Mouse (Mus musculus) stomach, embryonic 14.5 days (tissue): ENCODE data around the gene Foxp4. TPM values are rescaled to one million over a fixed set of nuclear protein-coding genes. Genes with fewer than 3 reads are reported as not detected.
A peak's percentile ranks its signal among the peaks of the same experiment; 100 is the strongest.

ENCODE experiments used
- ATAC-seq: fragments of 200-750 bp; cut with Nextera tagmentation; 2 replicates; pipeline ENCODE4 v1.8.0; 2017; ENCODE audit warnings: low read depth, moderate TSS enrichment; ENCODE audit not compliant: insufficient number of reproducible peaks, insufficient read depth, low FRiP score
- H3K27ac ChIP-seq: fragments of 300-500 bp; sonication (generic); 2 replicates; pipeline ENCODE4 v1.5.1; 2014; ENCODE audit warnings: mild to moderate bottlenecking, low read length, moderate library complexity, mixed read lengths
- H3K27me3 ChIP-seq: fragments of 300-500 bp; sonication (generic); 2 replicates; pipeline ENCODE4 v1.6.1; 2014; ENCODE audit warnings: low read length, control low read depth, mixed read lengths; ENCODE audit not compliant: control insufficient read depth, insufficient read depth
- H3K36me3 ChIP-seq: fragments of 300-500 bp; sonication (generic); 2 replicates; pipeline ENCODE4 v1.6.1; 2014; ENCODE audit warnings: mild to moderate bottlenecking, control low read depth, low read length, moderate library complexity, mixed read lengths; ENCODE audit not compliant: control insufficient read depth, insufficient read depth
- H3K4me1 ChIP-seq: fragments of 300-500 bp; sonication (generic); 2 replicates; pipeline ENCODE4 v1.6.1; 2014; ENCODE audit warnings: low read length, control low read depth, mixed read lengths; ENCODE audit not compliant: control insufficient read depth, insufficient read depth
- H3K4me2 ChIP-seq: fragments of 300-500 bp; sonication (generic); replicated peaks from 2 replicates; pipeline ENCODE4 v1.6.1; 2014; ENCODE audit warnings: low read depth, low read length, control low read depth
- H3K4me3 ChIP-seq: fragments of 300-500 bp; sonication (generic); 2 replicates; pipeline ENCODE4 v1.5.1; 2014; ENCODE audit warnings: low read depth, low read length, control low read depth
- H3K9ac ChIP-seq: fragments of 300-500 bp; sonication (generic); replicated peaks from 2 replicates; pipeline ENCODE4 v1.6.1; 2014; ENCODE audit warnings: low read depth, mild to moderate bottlenecking, control low read depth, low read length, moderate library complexity, mixed read lengths
- H3K9me3 ChIP-seq: fragments of 300-500 bp; sonication (generic); 2 replicates; pipeline ENCODE4 v1.6.1; 2016; ENCODE audit warnings: low read depth, low read length, control low read depth; ENCODE audit not compliant: control insufficient read depth
- WGBS: fragments of 180-500 bp; shearing (Covaris S2); extraction: QIAGEN DNeasy Blood & Tissue Kit; methylation state at CpG from one replicate; pipeline ENCODE4 v1.1.7; 2014; 5-methylcytosine and 5-hydroxymethylcytosine counted together
- polyA plus RNA-seq: library from polyadenylated mRNA; unstranded; fragments of >200 nt; fragmentation: Nextera tagmentation; extraction: Ambion mirVana; gene quantifications from 2 replicates; pipeline ENCODE4 v1.2.1, GENCODE M21; 2014

Gene Foxp4
- polyA plus RNA-seq, 1 experiment from 2014 or later, result 43.3 TPM

GRCm38 (mm10) chr17:47834482-47834767, 90.0 kb downstream of the Foxp4 start, which contains the start of gene Mdfi:
Gene Mdfi, minus strand, starts transcription at chr17:47834691.
- H3K4me3 ChIP-seq, result peak within 1 kb of the TSS; percentile 85
- peak within 1 kb of the TSS; percentile 71 for H3K4me2 ChIP-seq
- peak within 1 kb of the TSS; percentile 85 for H3K27ac ChIP-seq
- ATAC-seq, result no peak
- peaks cover 25% of the 10 kb centered on the region; the same call in 1 of the 2 replicates for H3K4me1 ChIP-seq
- no peaks in the 10 kb centered on the region for H3K27me3 ChIP-seq
- 6% methylated on average over 18 of the region's 18 CpGs for WGBS
- H3K36me3 ChIP-seq, result no peaks in the 10 kb centered on the region
- no peaks in the 10 kb centered on the region for H3K9me3 ChIP-seq
- H3K9ac ChIP-seq, result peak within 1 kb of the TSS; percentile 73

- no peaks in the 10 kb centered on the region for H3K36me3 ChIP-seq
- H3K27ac ChIP-seq, result peak overlapping the region; percentile 85
- no peak for ATAC-seq
- 2% methylated on average over 45 of the region's 45 CpGs for WGBS
- peak overlapping the region; percentile 85 for H3K4me3 ChIP-seq
- no peaks in the 10 kb centered on the region for H3K27me3 ChIP-seq
- H3K9ac ChIP-seq, result peak overlapping the region; percentile 73
- no peaks in the 10 kb centered on the region for H3K9me3 ChIP-seq
- peak overlapping the region; percentile 71 for H3K4me2 ChIP-seq
- H3K4me1 ChIP-seq, result peaks cover 27% of the 10 kb centered on the region; the same call in 1 of the 2 replicates
These were observed 90.6 kb downstream of the Foxp4 start for GRCm38 (mm10) chr17:47833628-47834481.

- peak overlapping the region; percentile 85 for H3K27ac ChIP-seq
- H3K4me3 ChIP-seq, result peak overlapping the region; percentile 85
- ATAC-seq, result peak; percentile 57
- WGBS, result under 1% methylated on average over 33 of the region's 45 CpGs
- no peaks in the 10 kb centered on the region for H3K36me3 ChIP-seq
- H3K4me1 ChIP-seq, result peaks cover 27% of the 10 kb centered on the region; the same call in 1 of the 2 replicates
- H3K4me2 ChIP-seq, result peak overlapping the region; percentile 71
- no peaks in the 10 kb centered on the region for H3K27me3 ChIP-seq
- H3K9ac ChIP-seq, result peak overlapping the region; percentile 73
- no peaks in the 10 kb centered on the region for H3K9me3 ChIP-seq
These were observed 91.3 kb downstream of the Foxp4 start for GRCm38 (mm10) chr17:47833029-47833627.

GRCm38 (mm10) chr17:47832501-47833028, 91.9 kb downstream of the Foxp4 start:
- H3K4me1 ChIP-seq, result peaks cover 26% of the 10 kb centered on the region; the same call in 1 of the 2 replicates
- peak; percentile 58 for ATAC-seq
- H3K9ac ChIP-seq, result peak overlapping the region; percentile 73
- H3K36me3 ChIP-seq, result no peaks in the 10 kb centered on the region
- WGBS, result 0% methylated on average over 16 of the region's 17 CpGs
- no peaks in the 10 kb centered on the region for H3K9me3 ChIP-seq
- no peaks in the 10 kb centered on the region for H3K27me3 ChIP-seq
- H3K4me2 ChIP-seq, result peak overlapping the region; percentile 71
- H3K4me3 ChIP-seq, result peak overlapping the region; percentile 85
- peak overlapping the region; percentile 85 for H3K27ac ChIP-seq

GRCm38 (mm10) chr17:47831772-47832171, 92.7 kb downstream of the Foxp4 start:
- peaks cover 25% of the 10 kb centered on the region; the same call in 1 of the 2 replicates for H3K4me1 ChIP-seq
- 40% methylated on average over 5 of the region's 5 CpGs for WGBS
- peak overlapping the region; percentile 85 for H3K4me3 ChIP-seq
- peak overlapping the region; percentile 85 for H3K27ac ChIP-seq
- H3K9ac ChIP-seq, result peak overlapping the region; percentile 73; the same call in 1 of the 2 replicates
- H3K27me3 ChIP-seq, result no peaks in the 10 kb centered on the region
- H3K9me3 ChIP-seq, result no peaks in the 10 kb centered on the region
- no peak for ATAC-seq
- H3K4me2 ChIP-seq, result peak overlapping the region; percentile 71
- peaks cover 6% of the 10 kb centered on the region for H3K36me3 ChIP-seq

GRCm38 (mm10) chr17:47831161-47831560, 93.3 kb downstream of the Foxp4 start:
- no peak for ATAC-seq
- Histone ChIP-seq H3K9me3 (no peaks in the 10 kb centered on the region), H3K4me2 (peak overlapping the region; percentile 71), H3K4me3 (peak overlapping the region; percentile 85), H3K9ac (0 out of 2 replicates have a peak overlapping the region, but pooled peaks have one; percentile 73), H3K4me1 (peaks cover 25% of the 10 kb centered on the region; the same call in 1 of the 2 replicates), H3K36me3 (peaks cover 7% of the 10 kb centered on the region), H3K27me3 (no peaks in the 10 kb centered on the region), H3K27ac (no peak overlapping the region)
- 14% methylated on average over 9 of the region's 9 CpGs for WGBS

GRCm38 (mm10) chr17:47821339-47821738, 103.1 kb downstream of the Foxp4 start:
- H3K9ac ChIP-seq, result no peak overlapping the region
- peak overlapping the region; percentile 36; the same call in 1 of the 2 replicates for H3K27ac ChIP-seq
- no peaks in the 10 kb centered on the region for H3K9me3 ChIP-seq
- no peaks in the 10 kb centered on the region for H3K27me3 ChIP-seq
- H3K4me2 ChIP-seq, result no peak overlapping the region
- WGBS, result 60% methylated on average over 8 of the region's 8 CpGs
- 0 out of 2 replicates have a peak, but pooled peaks cover 7% of the 10 kb centered on the region for H3K4me1 ChIP-seq
- H3K4me3 ChIP-seq, result no peak overlapping the region
- ATAC-seq, result peak; percentile 73
- H3K36me3 ChIP-seq, result peaks cover 35% of the 10 kb centered on the region

GRCm38 (mm10) chr17:47818038-47818725, 106.3 kb downstream of the Foxp4 start:
- no peak overlapping the region for H3K4me3 ChIP-seq
- no peaks in the 10 kb centered on the region for H3K9me3 ChIP-seq
- peaks cover 42% of the 10 kb centered on the region for H3K36me3 ChIP-seq
- H3K9ac ChIP-seq, result no peak overlapping the region
- WGBS, result 85% methylated on average over 13 of the region's 13 CpGs
- peaks cover 33% of the 10 kb centered on the region for H3K4me1 ChIP-seq
- no peak overlapping the region for H3K4me2 ChIP-seq
- no peak for ATAC-seq
- H3K27ac ChIP-seq, result no peak overlapping the region
- no peaks in the 10 kb centered on the region for H3K27me3 ChIP-seq
